Mouse (Mus musculus) heart, embryonic 10.5 days (tissue): ENCODE data around the gene Tusc2. TPM values are rescaled to one million over a fixed set of nuclear protein-coding genes. Genes with fewer than 3 reads are reported as not detected.

Experiments used
- DNase-seq: peaks from one replicate; pipeline ENCODE4 v3.0.0-alpha.2; 2017; ENCODE audit warnings: low spot score
- H3K27ac ChIP-seq: fragments of 300-500 bp; sonication (generic); 2 replicates; pipeline ENCODE4 v1.5.1; 2016; ENCODE audit warnings: mild to moderate bottlenecking
- H3K27me3 ChIP-seq: fragments of 300-500 bp; sonication (generic); 2 replicates; pipeline ENCODE4 v1.6.1; 2016; ENCODE audit warnings: mild to moderate bottlenecking; ENCODE audit not compliant: poor library complexity, insufficient read depth, severe bottlenecking
- H3K36me3 ChIP-seq: fragments of 300-500 bp; sonication (generic); 2 replicates; pipeline ENCODE4 v1.6.1; 2016; ENCODE audit warnings: mild to moderate bottlenecking, moderate library complexity
- H3K4me1 ChIP-seq: fragments of 300-500 bp; sonication (generic); 2 replicates; pipeline ENCODE4 v1.6.1; 2016; ENCODE audit warnings: mild to moderate bottlenecking
- H3K4me3 ChIP-seq: fragments of 300-500 bp; sonication (generic); 2 replicates; pipeline ENCODE4 v1.5.1; 2016; ENCODE audit warnings: mild to moderate bottlenecking, moderate library complexity
- H3K9me3 ChIP-seq: fragments of 300-500 bp; sonication (generic); 2 replicates; pipeline ENCODE4 v1.6.1; 2016; ENCODE audit warnings: mild to moderate bottlenecking, moderate library complexity
- WGBS: fragments of 180-500 bp; shearing (Covaris S2); methylation state at CpG from one replicate; pipeline ENCODE4 v1.1.7; 2016; 5-methylcytosine and 5-hydroxymethylcytosine counted together
- polyA plus RNA-seq: library from polyadenylated mRNA; unstranded; fragments of >200 nt; fragmentation: Nextera tagmentation; extraction: Ambion mirVana; gene quantifications from 2 replicates; pipeline ENCODE4 v1.2.1, GENCODE M21; 2016

The Tusc2 gene
- polyA plus RNA-seq, 1 experiment from 2014 or later = 70.0 TPM

DNA sequence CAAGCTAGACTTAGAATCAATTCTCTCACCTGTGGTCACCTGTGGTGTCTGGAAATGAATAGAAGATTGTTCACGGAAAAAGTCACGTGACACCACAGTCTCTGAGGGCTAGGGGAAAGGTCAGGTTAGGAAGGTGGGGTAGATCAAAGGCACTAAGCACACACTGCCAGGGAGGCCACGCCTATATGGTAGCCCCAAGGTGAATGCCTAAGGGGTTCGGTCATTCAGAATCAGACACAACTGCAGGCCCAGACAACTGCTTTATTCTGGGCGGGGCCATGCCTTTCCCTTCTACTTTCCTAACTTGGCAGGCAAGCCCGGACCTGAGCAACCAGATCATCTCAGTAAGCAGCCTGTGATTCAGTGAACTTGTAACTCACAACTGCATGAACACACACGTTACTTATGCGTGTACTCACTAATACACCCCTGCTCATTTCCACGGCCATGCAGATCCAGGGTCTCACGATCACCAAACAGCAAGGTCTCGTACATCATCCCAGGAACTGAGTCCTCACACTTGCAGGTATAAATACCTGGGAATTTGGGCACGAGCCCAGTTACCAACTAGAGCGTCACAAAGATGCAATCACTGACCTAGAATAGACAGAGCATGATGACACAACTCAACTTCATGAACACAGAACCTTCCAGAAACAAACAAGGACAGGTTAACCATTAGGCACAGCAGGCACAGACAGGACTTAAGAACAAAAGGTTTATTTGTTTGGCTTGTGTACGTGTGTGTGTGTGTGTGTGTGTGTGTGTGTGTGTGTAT, 12.7 kb downstream of the Tusc2 start:
- H3K27ac ChIP-seq = peak overlapping the region; percentile 8
- H3K9me3 ChIP-seq = no peaks in the 10 kb centered on the region
- peaks cover 38% of the 10 kb centered on the region for H3K36me3 ChIP-seq
- no peaks in the 10 kb centered on the region for H3K27me3 ChIP-seq
- peaks cover 59% of the 10 kb centered on the region for H3K4me1 ChIP-seq
- no peak overlapping the region; the same call in 1 of the 2 replicates for H3K4me3 ChIP-seq
- no peak for DNase-seq
- 86% methylated on average over 14 of the region's 14 CpGs for WGBS

GRCm38 (mm10) chr9:107576357-107577107, 13.5 kb downstream of the Tusc2 start, which contains the start of gene Hyal1:
Gene Hyal1, plus strand, starts transcription at chr9:107576927.
- 24% methylated on average over 16 of the region's 16 CpGs for whole genome bisulfite sequencing
- Histone ChIP-seq H3K36me3 (peaks cover 31% of the 10 kb centered on the region), H3K27me3 (no peaks in the 10 kb centered on the region), H3K27ac (peak within 1 kb of the TSS; percentile 8), H3K4me1 (peaks cover 58% of the 10 kb centered on the region), H3K9me3 (no peaks in the 10 kb centered on the region), H3K4me3 (peak within 1 kb of the TSS; percentile 54)
- peak; percentile 95 for DNase-seq

DNA sequence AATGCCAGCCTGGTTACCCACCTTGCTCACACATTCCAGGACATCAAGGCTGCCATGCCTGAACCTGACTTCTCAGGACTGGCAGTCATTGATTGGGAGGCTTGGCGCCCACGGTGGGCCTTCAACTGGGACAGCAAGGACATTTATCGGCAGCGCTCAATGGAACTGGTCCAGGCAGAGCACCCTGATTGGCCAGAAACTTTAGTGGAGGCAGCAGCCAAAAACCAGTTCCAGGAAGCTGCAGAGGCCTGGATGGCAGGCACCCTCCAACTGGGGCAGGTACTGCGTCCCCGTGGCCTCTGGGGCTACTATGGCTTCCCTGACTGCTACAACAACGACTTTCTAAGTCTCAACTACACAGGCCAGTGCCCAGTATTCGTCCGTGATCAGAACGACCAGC, 14.8 kb downstream of the Tusc2 start:
- WGBS = 88% methylated on average over 10 of the region's 10 CpGs
- H3K9me3 ChIP-seq = no peaks in the 10 kb centered on the region
- H3K27me3 ChIP-seq = no peaks in the 10 kb centered on the region
- peaks cover 63% of the 10 kb centered on the region for H3K4me1 ChIP-seq
- no peak for DNase-seq
- H3K27ac ChIP-seq = no peak overlapping the region
- H3K36me3 ChIP-seq = peaks cover 21% of the 10 kb centered on the region
- H3K4me3 ChIP-seq = no peak overlapping the region

DNA sequence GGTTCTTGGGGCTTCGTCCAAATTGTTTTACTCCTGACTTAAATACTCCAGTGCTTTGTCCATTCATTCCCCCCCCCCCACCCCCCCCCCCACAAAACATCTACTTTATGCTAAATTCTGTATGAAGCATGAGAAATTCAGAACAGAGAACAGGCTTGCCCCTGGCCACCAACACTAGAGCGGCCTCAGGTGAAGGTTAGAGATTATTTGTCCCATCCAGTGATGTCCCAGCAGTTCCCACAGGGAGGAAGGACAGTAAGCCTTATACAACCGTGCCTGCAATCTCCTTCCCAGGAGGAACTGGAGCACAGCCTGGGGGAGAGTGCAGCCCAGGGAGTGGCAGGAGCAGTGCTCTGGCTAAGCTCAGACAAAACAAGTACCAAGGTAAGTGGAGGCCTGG, 15.5 kb downstream of the Tusc2 start, which contains the start of gene Naa80:
Naa80 (plus strand) TSS at position 301 of the 400 bp plus-strand sequence.
- H3K4me1 ChIP-seq = peaks cover 67% of the 10 kb centered on the region
- WGBS = 69% methylated on average over 3 of the region's 3 CpGs
- H3K9me3 ChIP-seq = no peaks in the 10 kb centered on the region
- DNase-seq = no peak
- H3K27me3 ChIP-seq = no peaks in the 10 kb centered on the region
- peaks cover 22% of the 10 kb centered on the region for H3K36me3 ChIP-seq
- H3K4me3 ChIP-seq = no peak within 1 kb of the TSS; the same call in 1 of the 2 replicates
- H3K27ac ChIP-seq = 0 out of 2 replicates have a peak within 1 kb of the TSS, but pooled peaks have one; percentile 25

- peaks cover 21% of the 10 kb centered on the region for H3K36me3 ChIP-seq
- H3K27me3 ChIP-seq = no peaks in the 10 kb centered on the region
- no peak overlapping the region for H3K4me3 ChIP-seq
- H3K4me1 ChIP-seq = peaks cover 67% of the 10 kb centered on the region
- no peak for DNase-seq
- 0 out of 2 replicates have a peak overlapping the region, but pooled peaks have one; percentile 25 for H3K27ac ChIP-seq
- WGBS = 90% methylated on average over 14 of the region's 14 CpGs
- H3K9me3 ChIP-seq = no peaks in the 10 kb centered on the region
Measured at GRCm38 (mm10) chr9:107579023-107579900, 16.2 kb downstream of the Tusc2 start.

GRCm38 (mm10) chr9:107580501-107581317, 17.7 kb downstream of the Tusc2 start, which contains the start of gene Hyal3:
Gene Hyal3, plus strand, starts transcription at chr9:107580818.
- Histone ChIP-seq H3K36me3 (peaks cover 21% of the 10 kb centered on the region), H3K4me1 (peaks cover 63% of the 10 kb centered on the region), H3K9me3 (no peaks in the 10 kb centered on the region), H3K27ac (peak within 1 kb of the TSS; percentile 94), H3K4me3 (peak within 1 kb of the TSS; percentile 82), H3K27me3 (no peaks in the 10 kb centered on the region)
- under 1% methylated on average over 32 of the region's 32 CpGs for WGBS
- peak; percentile 95 for DNase-seq

- no peaks in the 10 kb centered on the region for H3K27me3 ChIP-seq
- peak overlapping the region; percentile 82 for H3K4me3 ChIP-seq
- H3K9me3 ChIP-seq = no peaks in the 10 kb centered on the region
- peaks cover 21% of the 10 kb centered on the region for H3K36me3 ChIP-seq
- no peak for DNase-seq
- WGBS = 71% methylated on average over 4 of the region's 4 CpGs
- peaks cover 62% of the 10 kb centered on the region for H3K4me1 ChIP-seq
- H3K27ac ChIP-seq = peak overlapping the region; percentile 94; the same call in 1 of the 2 replicates
Measured at GRCm38 (mm10) chr9:107581584-107581983, 18.5 kb downstream of the Tusc2 start.

DNA sequence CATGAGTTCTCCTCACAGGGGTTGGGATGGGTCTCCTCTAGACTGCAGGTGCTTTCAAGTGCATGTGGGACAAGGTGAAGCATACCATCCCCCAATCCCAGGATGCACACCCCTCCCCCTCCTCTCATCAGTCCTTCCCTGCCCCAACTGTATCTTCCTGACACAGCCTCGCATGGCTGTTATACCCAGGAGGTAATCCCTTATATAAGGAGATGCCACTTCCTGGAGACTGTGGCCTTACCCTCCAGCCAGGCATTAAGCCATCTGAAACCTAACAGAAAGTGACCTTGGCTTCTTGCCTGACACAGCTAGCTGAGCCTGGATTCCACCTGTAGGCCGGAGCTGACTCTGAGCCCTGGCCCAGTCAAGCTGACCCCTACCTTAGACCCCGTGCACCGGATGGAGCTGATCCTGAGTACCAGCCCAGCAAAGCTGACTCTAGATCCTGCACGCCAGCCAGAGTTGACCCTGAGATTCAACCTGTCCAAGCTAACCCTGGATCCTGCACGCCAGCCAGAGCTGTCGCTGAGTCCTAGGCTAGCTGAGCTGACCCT, 19.5 kb downstream of the Tusc2 start:
- H3K27ac ChIP-seq = 0 out of 2 replicates have a peak overlapping the region, but pooled peaks have one; percentile 94
- H3K9me3 ChIP-seq = no peaks in the 10 kb centered on the region
- peaks cover 53% of the 10 kb centered on the region for H3K4me1 ChIP-seq
- DNase-seq = no peak
- no peaks in the 10 kb centered on the region for H3K27me3 ChIP-seq
- H3K4me3 ChIP-seq = no peak overlapping the region
- WGBS = 88% methylated on average over 7 of the region's 7 CpGs
- H3K36me3 ChIP-seq = peaks cover 21% of the 10 kb centered on the region

GRCm38 (mm10) chr9:107583174-107583573, 20.1 kb downstream of the Tusc2 start:
- Histone ChIP-seq H3K9me3 (no peaks in the 10 kb centered on the region), H3K4me1 (peaks cover 52% of the 10 kb centered on the region), H3K4me3 (no peak overlapping the region), H3K27ac (no peak overlapping the region), H3K27me3 (no peaks in the 10 kb centered on the region), H3K36me3 (peaks cover 21% of the 10 kb centered on the region)
- no peak for DNase-seq
- 86% methylated on average over 14 of the region's 14 CpGs for WGBS

DNA sequence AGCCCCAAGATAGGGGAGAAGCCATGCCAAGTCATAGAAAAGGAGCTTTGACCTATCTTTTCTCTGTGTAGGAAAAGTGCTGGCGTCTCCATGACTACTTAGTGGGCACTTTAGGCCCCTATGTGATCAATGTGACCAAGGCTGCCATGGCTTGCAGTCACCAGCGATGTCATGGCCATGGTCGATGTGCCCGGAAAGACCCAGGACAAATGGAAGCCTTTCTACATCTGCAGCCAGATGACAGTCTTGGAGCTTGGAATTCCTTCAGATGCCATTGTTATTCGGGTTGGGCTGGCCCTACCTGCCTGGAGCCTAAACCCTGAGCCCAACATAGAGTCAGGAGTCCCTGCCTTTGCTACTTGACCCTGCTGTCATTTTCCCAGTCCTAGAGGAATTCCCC, 23.4 kb downstream of the Tusc2 start:
- Histone ChIP-seq H3K27ac (peak overlapping the region; percentile 75), H3K4me3 (no peak overlapping the region; the same call in 1 of the 2 replicates), H3K4me1 (peaks cover 49% of the 10 kb centered on the region)

GRCm38 (mm10) chr9:107586974-107587832, 24.1 kb downstream of the Tusc2 start, which contains the start of gene Ifrd2:
Gene Ifrd2, plus strand, starts transcription at chr9:107587642.
- H3K27me3 ChIP-seq = no peaks in the 10 kb centered on the region
- 11% methylated on average over 46 of the region's 46 CpGs for WGBS
- H3K27ac ChIP-seq = peak within 1 kb of the TSS; percentile 91
- no peaks in the 10 kb centered on the region for H3K9me3 ChIP-seq
- peak; percentile 100 for DNase-seq
- H3K4me1 ChIP-seq = peaks cover 46% of the 10 kb centered on the region
- peak within 1 kb of the TSS; percentile 86 for H3K4me3 ChIP-seq
- H3K36me3 ChIP-seq = peaks cover 49% of the 10 kb centered on the region

More for the DNA sequence above, 23.4 kb downstream of the Tusc2 start:
- WGBS = 80% methylated on average over 5 of the region's 5 CpGs
- no peak for DNase-seq
- H3K27me3 ChIP-seq = no peaks in the 10 kb centered on the region
- H3K9me3 ChIP-seq = no peaks in the 10 kb centered on the region
- H3K36me3 ChIP-seq = peaks cover 42% of the 10 kb centered on the region
